Mouse (Mus musculus) E14TG2a.4 (cell line): Measurements from ENCODE around the gene Myog.

Experiments used
- CTCF ChIP-seq: conservative IDR thresholded peaks from 2 replicates; pipeline ENCODE4 v1.5.1; 2014; ENCODE audit warnings: low read length
- POU5F1 ChIP-seq: IDR thresholded peaks from 2 replicates; pipeline ENCODE4 v1.6.1; 2014; ENCODE audit warnings: low read length, borderline replicate concordance

GRCm38 (mm10) chr1:134290300-134290699, 511 bp downstream of the Myog start:
- TF ChIP-seq CTCF: no peak
- no peak for TF ChIP-seq POU5F1
